Mouse (Mus musculus) embryonic fibroblast, embryonic 13.5 days (primary cell): ENCODE data around the gene Iffo2. TPM values are rescaled to one million over a fixed set of nuclear protein-coding genes. Genes with fewer than 3 reads are reported as not detected.

Experiments
- H3K27ac ChIP-seq: 2 replicates; pipeline ENCODE4 v1.5.1; 2012; ENCODE audit warnings: low read length, control low read depth, inconsistent platforms; ENCODE audit not compliant: insufficient read depth
- H3K4me1 ChIP-seq: 2 replicates; pipeline ENCODE4 v1.6.1; 2011; ENCODE audit warnings: low read length; ENCODE audit not compliant: control insufficient read depth, insufficient read depth
- H3K4me3 ChIP-seq: 2 replicates; pipeline ENCODE4 v1.5.1; 2011; ENCODE audit warnings: mild to moderate bottlenecking, control low read depth, low read length; ENCODE audit not compliant: insufficient read depth
- CTCF ChIP-seq: IDR thresholded peaks from 2 replicates; pipeline ENCODE4 v1.5.1; 2011; ENCODE audit warnings: mild to moderate bottlenecking, control low read depth, low read length, moderate library complexity, borderline replicate concordance; ENCODE audit not compliant: insufficient read depth
- POLR2A ChIP-seq: IDR thresholded peaks from 2 replicates; pipeline ENCODE4 v1.6.1; 2011; ENCODE audit warnings: low read depth, mild to moderate bottlenecking, control low read depth, low read length, moderate library complexity
- polyA plus RNA-seq: library from polyadenylated mRNA; stranded (reverse); fragments of >200 nt; gene quantifications from 2 replicates; pipeline ENCODE4 v1.2.4, GENCODE M21; 2011; ENCODE audit warnings: low read depth; ENCODE audit not compliant: missing spikeins, insufficient read length

Iffo2 gene
- polyA plus RNA-seq, 1 experiment: 28.5 TPM

DNA sequence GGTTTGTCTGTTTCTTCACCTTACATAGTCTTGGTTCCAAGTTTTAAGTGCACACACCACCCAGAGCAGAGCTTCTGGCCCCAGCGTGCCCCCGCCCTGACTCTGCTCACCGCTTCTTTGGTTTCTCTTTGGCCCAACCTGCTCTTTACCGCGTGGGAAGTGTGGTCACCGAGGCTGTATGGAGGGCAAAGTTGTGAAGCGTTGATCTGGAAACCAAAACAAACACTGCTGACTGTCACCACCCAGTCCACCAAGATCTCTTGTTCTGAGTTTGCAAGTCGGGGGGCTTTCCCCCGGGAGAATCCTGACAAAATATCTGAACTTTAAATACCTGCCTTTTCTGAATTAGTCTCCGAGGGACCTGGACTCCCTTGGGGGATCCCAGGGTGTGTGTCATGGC is 48.7 kb downstream of the Iffo2 start:
- TF ChIP-seq POLR2A: no peak
- no peak for TF ChIP-seq CTCF
- Histone ChIP-seq H3K27ac (peak overlapping the region; percentile 95), H3K4me3 (peak overlapping the region; percentile 85), H3K4me1 (peaks cover 30% of the 10 kb centered on the region)

GRCm38 (mm10) chr4:139579466-139579865 is 49.1 kb downstream of the Iffo2 start:
- Histone ChIP-seq H3K4me3 (peak overlapping the region; percentile 3; the same call in 1 of the 2 replicates), H3K27ac (peak overlapping the region; percentile 95), H3K4me1 (peaks cover 30% of the 10 kb centered on the region)
- TF ChIP-seq CTCF: no peak
- TF ChIP-seq POLR2A: no peak

DNA sequence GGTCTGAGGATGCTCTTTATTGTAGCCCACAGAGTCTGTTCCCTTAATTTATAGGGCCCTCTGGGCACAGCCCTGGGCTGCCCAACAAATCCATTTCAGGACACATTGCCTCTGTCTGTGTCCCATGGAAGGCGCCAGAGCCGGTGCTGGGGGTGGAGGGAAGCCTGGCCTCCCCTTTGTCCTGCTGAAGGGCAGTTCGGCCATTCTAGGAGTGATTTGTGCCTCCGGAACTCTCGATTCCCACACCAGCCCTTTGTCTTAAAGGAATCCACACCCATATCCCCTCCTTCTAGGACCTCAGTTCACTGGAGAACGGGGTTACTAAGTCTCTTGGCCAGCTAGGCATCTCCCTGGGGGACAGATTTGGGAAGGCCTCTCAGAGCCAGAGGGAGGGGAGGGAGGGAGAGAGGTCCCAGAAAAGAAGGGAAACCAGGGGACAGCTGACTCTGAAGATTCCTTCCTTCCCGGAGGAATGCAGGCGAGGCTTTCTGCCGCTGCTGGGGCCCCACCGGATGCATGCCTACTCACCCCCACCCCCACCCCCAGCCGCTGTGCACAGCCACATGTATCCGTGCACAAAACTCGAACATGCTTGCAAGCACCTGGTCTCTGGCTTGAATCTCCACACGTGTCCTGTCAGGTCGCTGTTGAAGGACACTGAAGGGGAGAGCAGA is 50.5 kb downstream of the Iffo2 start:
- Histone ChIP-seq H3K4me1 (peaks cover 34% of the 10 kb centered on the region), H3K27ac (peak overlapping the region; percentile 95), H3K4me3 (peak overlapping the region; percentile 11)
- no peak for TF ChIP-seq CTCF
- peak; percentile 55 for TF ChIP-seq POLR2A

- Histone ChIP-seq H3K27ac (peak overlapping the region; percentile 73), H3K4me3 (no peak overlapping the region), H3K4me1 (peaks cover 34% of the 10 kb centered on the region)
- TF ChIP-seq CTCF (no peak), POLR2A (no peak)
These were observed 51.2 kb downstream of the Iffo2 start for GRCm38 (mm10) chr4:139581427-139582051.

- H3K4me1 ChIP-seq: peaks cover 34% of the 10 kb centered on the region
- no peak overlapping the region for H3K4me3 ChIP-seq
- peak overlapping the region; percentile 11; the same call in 1 of the 2 replicates for H3K27ac ChIP-seq
- TF ChIP-seq CTCF: no peak
- no peak for TF ChIP-seq POLR2A
These were observed 52.0 kb downstream of the Iffo2 start for GRCm38 (mm10) chr4:139582346-139582745.

DNA sequence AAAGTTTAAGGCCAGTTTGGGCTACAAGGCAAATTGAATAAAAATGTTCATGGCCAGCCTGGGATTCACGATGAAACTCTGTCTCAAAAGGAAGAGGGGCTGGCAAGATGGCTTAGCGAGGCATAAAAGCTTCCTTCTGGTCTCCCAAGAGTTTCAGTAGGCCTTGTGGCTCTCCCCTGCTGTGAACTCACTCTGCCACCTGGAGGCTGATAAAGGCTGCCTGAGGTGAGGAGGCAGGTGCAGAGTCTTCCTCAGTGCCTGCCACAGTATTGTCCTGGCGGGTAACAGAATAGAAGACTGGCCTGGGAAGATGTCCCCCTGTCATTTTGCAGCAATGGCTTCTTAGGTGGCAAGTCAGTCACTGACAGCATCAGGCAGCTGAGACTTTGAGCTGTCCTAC is 52.6 kb downstream of the Iffo2 start:
- no peak for TF ChIP-seq POLR2A

GRCm38 (mm10) chr4:139583629-139584245 is 53.4 kb downstream of the Iffo2 start:
- TF ChIP-seq CTCF (no peak), POLR2A (no peak)
- no peak overlapping the region for H3K27ac ChIP-seq
- peaks cover 34% of the 10 kb centered on the region for H3K4me1 ChIP-seq
- H3K4me3 ChIP-seq: no peak overlapping the region

More for the DNA sequence above, 52.6 kb downstream of the Iffo2 start:
- Histone ChIP-seq H3K4me3 (no peak overlapping the region), H3K27ac (peak overlapping the region; percentile 11; the same call in 1 of the 2 replicates), H3K4me1 (peaks cover 34% of the 10 kb centered on the region)

DNA sequence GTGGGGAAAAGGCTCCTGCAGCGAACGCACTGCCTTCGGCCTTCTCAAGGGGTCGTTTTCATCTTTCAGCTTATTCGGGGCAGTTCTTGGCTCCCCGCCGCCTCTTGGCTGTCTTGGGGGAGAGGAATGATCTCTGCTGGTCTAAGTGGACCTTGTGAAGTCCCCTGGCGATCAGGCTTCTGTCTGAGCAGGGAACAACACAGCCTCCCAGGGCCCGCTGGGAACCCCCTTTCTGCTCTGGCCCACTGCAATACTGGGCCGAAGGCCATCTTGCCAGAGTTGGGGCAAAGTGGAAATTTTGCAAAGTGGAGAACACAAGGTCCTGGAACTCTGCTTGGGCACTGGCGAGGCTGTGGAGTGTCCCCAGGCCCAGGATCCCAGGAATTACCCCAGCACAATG is 54.4 kb downstream of the Iffo2 start:
- H3K4me3 ChIP-seq: no peak overlapping the region
- TF ChIP-seq POLR2A: no peak
- TF ChIP-seq CTCF: no peak
- no peak overlapping the region for H3K27ac ChIP-seq
- peaks cover 31% of the 10 kb centered on the region for H3K4me1 ChIP-seq

- H3K27ac ChIP-seq: no peak overlapping the region
- H3K4me3 ChIP-seq: no peak overlapping the region
- H3K4me1 ChIP-seq: peaks cover 31% of the 10 kb centered on the region
- TF ChIP-seq POLR2A (no peak), CTCF (no peak)
These were observed 55.4 kb downstream of the Iffo2 start for GRCm38 (mm10) chr4:139585713-139586112.

- Histone ChIP-seq H3K27ac (no peak overlapping the region), H3K4me1 (peaks cover 22% of the 10 kb centered on the region), H3K4me3 (no peak overlapping the region)
- TF ChIP-seq CTCF (no peak), POLR2A (no peak)
These were observed 57.0 kb downstream of the Iffo2 start for GRCm38 (mm10) chr4:139587370-139587769.
